Mouse (Mus musculus): ENCODE measurements around the gene Uhrf1bp1l. TPM values are rescaled to one million over a fixed set of nuclear protein-coding genes. Genes with fewer than 3 reads are reported as not detected.

The Uhrf1bp1l gene
- polyA plus RNA-seq, 1 experiment from 2014 or later: 14.8 TPM

DNA sequence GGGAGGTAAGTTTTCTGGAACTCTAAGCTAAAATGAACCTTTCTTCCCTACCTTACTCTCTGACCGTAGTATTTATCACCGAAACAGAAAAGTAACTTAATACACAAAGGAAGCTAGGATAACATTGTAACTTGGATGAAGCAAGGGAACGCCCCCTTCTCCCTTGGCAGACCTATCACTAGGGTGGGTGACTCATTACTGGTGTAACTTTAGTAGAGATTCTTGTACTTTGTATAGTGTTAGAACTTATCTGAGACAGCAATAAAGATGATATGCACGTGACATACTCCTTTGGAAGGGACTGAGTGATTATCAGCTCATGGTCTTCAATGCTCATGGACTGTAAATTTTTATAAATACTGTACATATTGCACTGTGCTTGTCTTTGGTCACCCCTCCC, 123.4 kb downstream of the Uhrf1bp1l start:
- WGBS (ENCODE audit: insufficient replicate concordance): 69% methylated on average over 4 of the region's 4 CpGs
- Histone ChIP-seq H3K9me3 (replicated peaks) (no peaks in the 10 kb centered on the region), H3K4me1 (peaks cover 2% of the 10 kb centered on the region; the same call in 1 of the 2 replicates), H3K9ac (no peak overlapping the region), H3K27me3 (replicated peaks) (peaks cover 23% of the 10 kb centered on the region), H3K27ac (no peak overlapping the region), H3K4me3 (no peak overlapping the region), H3K36me3 (no peaks in the 10 kb centered on the region), H3K4me2 (no peak overlapping the region)
- no peak for ATAC-seq

- no peak for ATAC-seq
- Histone ChIP-seq H3K4me3 (no peak overlapping the region), H3K27ac (no peak overlapping the region), H3K9me3 (replicated peaks) (no peaks in the 10 kb centered on the region), H3K9ac (no peak overlapping the region), H3K4me1 (peaks cover 5% of the 10 kb centered on the region; the same call in 1 of the 2 replicates), H3K27me3 (replicated peaks) (peaks cover 29% of the 10 kb centered on the region), H3K36me3 (no peaks in the 10 kb centered on the region), H3K4me2 (no peak overlapping the region)
- 62% methylated on average over 3 of the region's 3 CpGs for WGBS (ENCODE audit: insufficient replicate concordance)
These were observed 124.0 kb downstream of the Uhrf1bp1l start for GRCm38 (mm10) chr10:89868836-89869235.

Other genes starting within 250 kb of the Uhrf1bp1l start
- 2.2 and 2.8 TPM in 2 replicates for gene Nr1h4, start 211.4 kb upstream of the Uhrf1bp1l start, polyA plus RNA-seq (2016; fragmentation: Nextera tagmentation; extraction: Ambion mirVana)
- 0.02 and 0.05 TPM in 2 replicates for gene Slc17a8, start 123.7 kb upstream of the Uhrf1bp1l start, polyA plus RNA-seq (2016; fragmentation: Nextera tagmentation; extraction: Ambion mirVana)
- gene Scyl2, start 58.7 kb upstream of the Uhrf1bp1l start, polyA plus RNA-seq (2016; fragmentation: Nextera tagmentation; extraction: Ambion mirVana): 6.2 and 7.4 TPM in 2 replicates
- gene Actr6, start 12.7 kb upstream of the Uhrf1bp1l start, polyA plus RNA-seq (2016; fragmentation: Nextera tagmentation; extraction: Ambion mirVana): 19.1 and 21.5 TPM in 2 replicates
- 0.02 TPM in 1 of 2 replicates, not detected in the other for gene Anks1b, start 128.5 kb downstream of the Uhrf1bp1l start, polyA plus RNA-seq (2016; fragmentation: Nextera tagmentation; extraction: Ambion mirVana)

All from liver, embryonic 12.5 days (tissue).